ENCODE assay signal across 8 mouse cellular contexts in the genomic region with DNA sequence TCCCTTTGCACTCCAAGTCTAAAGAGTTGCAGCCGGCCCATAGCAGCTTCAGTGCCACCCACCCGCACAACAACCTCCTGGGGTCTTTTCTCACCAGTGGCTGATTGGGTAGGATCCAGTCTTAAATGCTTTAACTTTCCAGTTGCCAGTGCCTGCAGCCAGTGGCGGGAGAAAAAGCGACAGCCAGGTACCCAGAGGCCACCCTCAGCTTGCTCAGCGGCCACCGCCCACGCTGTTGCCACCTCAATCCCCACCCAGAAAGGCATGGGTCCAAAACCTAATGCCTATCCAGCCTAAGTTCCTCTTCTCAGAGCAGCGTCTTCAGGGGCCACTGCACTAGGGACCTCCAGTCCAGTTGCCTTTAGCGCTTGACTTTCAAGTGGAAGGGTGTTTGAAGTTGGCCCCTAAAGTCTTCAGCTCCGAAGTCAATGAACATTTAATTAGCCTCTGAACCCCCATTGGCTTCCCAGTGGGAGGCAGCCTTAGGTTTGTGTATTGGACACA. TPM values are rescaled to one million over a fixed set of nuclear protein-coding genes. Genes with fewer than 3 reads are reported as not detected.
DNase-seq lines count a peak whose midpoint lies in the region; ATAC-seq and TF ChIP-seq lines count a peak whose summit lies in the region.

No protein-coding gene starts in this region.

- no peak for TF ChIP-seq POLR2A in lung, adult 2 months (IDR thresholded peaks at IDR 0.05; ENCODE audit: borderline replicate concordance, extremely low read depth, low read depth, low read length)
- no peak for TF ChIP-seq POLR2A in myocyte (IDR thresholded peaks at IDR 0.05; ENCODE audit: insufficient read length, low read depth)

- H3K9me3 ChIP-seq in embryonic facial prominence, embryonic 15.5 days (replicated peaks): no peaks in the 10 kb centered on the region
- H3K9me3 ChIP-seq in hindbrain, postnatal 0 days (ENCODE audit: low read length): no peaks in the 10 kb centered on the region

- H3K4me3 ChIP-seq in lung, adult 2 months (replicated peaks; ENCODE audit: extremely low read depth, low read depth, low read length): peak overlapping the region; percentile 45
- H3K4me3 ChIP-seq in embryonic facial prominence, embryonic 15.5 days (replicated peaks): peak overlapping the region; percentile 60
- peak overlapping the region; percentile 50 for H3K4me3 ChIP-seq in hindbrain, postnatal 0 days (ENCODE audit: low read length)
- H3K4me3 ChIP-seq in myocyte: no peak overlapping the region

- no peaks in the 10 kb centered on the region for H3K79me2 ChIP-seq in myocyte (ENCODE audit: control insufficient read depth, insufficient read depth)

- H3K36me3 ChIP-seq in embryonic facial prominence, embryonic 15.5 days: no peaks in the 10 kb centered on the region
- no peaks in the 10 kb centered on the region for H3K36me3 ChIP-seq in hindbrain, postnatal 0 days (ENCODE audit: insufficient read depth, low read length)
- no peaks in the 10 kb centered on the region for H3K36me3 ChIP-seq in myocyte (ENCODE audit: control insufficient read depth, insufficient read depth)

- WGBS in lung, adult 2 months: 20% methylated on average over 10 of the region's 10 CpGs
- WGBS in embryonic facial prominence, embryonic 15.5 days: 11% methylated on average over 10 of the region's 10 CpGs
- WGBS in hindbrain, postnatal 0 days: 18% methylated on average over 10 of the region's 10 CpGs

- peaks cover 23% of the 10 kb centered on the region; the same call in 1 of the 2 replicates for H3K27me3 ChIP-seq in embryonic facial prominence, embryonic 15.5 days
- H3K27me3 ChIP-seq in hindbrain, postnatal 0 days (ENCODE audit: insufficient read depth, low read length): no peaks in the 10 kb centered on the region
- no peaks in the 10 kb centered on the region for H3K27me3 ChIP-seq in myocyte (ENCODE audit: control insufficient read depth, insufficient read depth, insufficient read length)

- H3K4me2 ChIP-seq in embryonic facial prominence, embryonic 15.5 days (replicated peaks): peak overlapping the region; percentile 57
- H3K4me2 ChIP-seq in hindbrain, postnatal 0 days (ENCODE audit: low read depth, low read length): peak overlapping the region; percentile 59
- H3K4me2 ChIP-seq in myocyte (ENCODE audit: low read depth): peak overlapping the region; percentile 24

- no peak for ATAC-seq in embryonic facial prominence, embryonic 15.5 days (ENCODE audit: insufficient number of reproducible peaks, low FRiP score, low TSS enrichment, low read depth)
- ATAC-seq in hindbrain, postnatal 0 days: peak; percentile 33; the same call in 1 of the 2 replicates

- H3K4me1 ChIP-seq in lung, adult 2 months (ENCODE audit: control insufficient read depth, insufficient read depth, low read length): no peaks in the 10 kb centered on the region
- no peaks in the 10 kb centered on the region for H3K4me1 ChIP-seq in embryonic facial prominence, embryonic 15.5 days
- H3K4me1 ChIP-seq in hindbrain, postnatal 0 days (ENCODE audit: insufficient read depth, low read length): no peaks in the 10 kb centered on the region

- H3ac ChIP-seq in myocyte (ENCODE audit: control insufficient read depth, insufficient read length): no peak overlapping the region

- no peak for DNase-seq in lung, adult 2 months
- DNase-seq in lung, postnatal 10 days: no peak
- peak; percentile 9 for DNase-seq in hindbrain, postnatal 0 days (ENCODE audit: low spot score)
- no peak for DNase-seq in frontal cortex, postnatal 36 days (ENCODE audit: low spot score in 2 of 2)
- DNase-seq in left cerebral cortex, postnatal 4 days: no peak
- DNase-seq in adipocyte (ENCODE audit: low spot score): no peak

- intact Hi-C loops in left cerebral cortex, postnatal 4 days (cut with DNase I): no loop called here

- no peak overlapping the region for H3K9ac ChIP-seq in embryonic facial prominence, embryonic 15.5 days
- peak overlapping the region; percentile 67 for H3K9ac ChIP-seq in hindbrain, postnatal 0 days (replicated peaks; ENCODE audit: low read length)

- no peak overlapping the region for H3K27ac ChIP-seq in embryonic facial prominence, embryonic 15.5 days (replicated peaks)
- peak overlapping the region; percentile 41; the same call in 1 of the 2 replicates for H3K27ac ChIP-seq in hindbrain, postnatal 0 days

- no peak for TF ChIP-seq CTCF in lung, adult 2 months (IDR thresholded peaks at IDR 0.05; ENCODE audit: insufficient read depth, low read length)
- no peak for TF ChIP-seq CTCF in hindbrain, postnatal 0 days (IDR thresholded peaks at IDR 0.05; ENCODE audit: low read depth)

TF ChIP-seq in myocyte, 11 proteins besides CTCF, POLR2A, EP300 and RAD21:
- TF ChIP-seq MAX (IDR thresholded peaks at IDR 0.05; ENCODE audit: low read depth): no peak
- TF ChIP-seq TCF12 (IDR thresholded peaks at IDR 0.05; ENCODE audit: insufficient read depth, poor library complexity, severe bottlenecking): no peak
- TF ChIP-seq REST (IDR thresholded peaks at IDR 0.05; ENCODE audit: insufficient read depth, insufficient read length): no peak

RNA-seq across cellular contexts. Expression of a gene that starts 1.0 kb away (rescaled TPM):
- polyA plus RNA-seq in lung, adult 2 months (2012; rRNA removed): 0.79 and 1.3 TPM in 2 replicates
- polyA plus RNA-seq in embryonic facial prominence, embryonic 15.5 days (2015; fragmentation: Nextera tagmentation; extraction: Ambion mirVana): 3.7 and 5.0 TPM in 2 replicates
- 13.7 and 20.0 TPM in 2 replicates for total RNA-seq in hindbrain, postnatal 0 days (2014; rRNA removed)
- 17.2 and 17.9 TPM in 2 replicates for polyA plus RNA-seq in hindbrain, postnatal 0 days (2015; fragmentation: Nextera tagmentation; extraction: Ambion mirVana)
- polyA plus RNA-seq in myocyte (2012; fragmentation: generic; extraction: Trizol): 0.20 TPM
- total RNA-seq in left cerebral cortex, postnatal 4 days (2021): 10 to 100 TPM; 49.6 to 50.9 TPM
